Mouse (Mus musculus) liver, adult (tissue): ENCODE measurements around the gene Npy5r.

Experiments
- GATA4 ChIP-seq: IDR thresholded peaks from 2 replicates; pipeline ENCODE4 v1.6.1; 2014; ENCODE audit warnings: mild to moderate bottlenecking, low read length; ENCODE audit not compliant: insufficient replicate concordance

Npy5r gene

GRCm38 (mm10) chr8:66687511-66688329, at the start of gene Npy5r:
Npy5r (minus strand) TSS chr8:66688128.
- no peak for TF ChIP-seq GATA4

GRCm38 (mm10) chr8:66731957-66732356, 44.0 kb upstream of the Npy5r start:
- no peak for TF ChIP-seq GATA4

GRCm38 (mm10) chr8:66729446-66729845, 41.5 kb upstream of the Npy5r start:
- no peak for TF ChIP-seq GATA4

GRCm38 (mm10) chr8:66722835-66723234, 34.9 kb upstream of the Npy5r start:
- TF ChIP-seq GATA4, result no peak

GRCm38 (mm10) chr8:66714324-66714975, 26.5 kb upstream of the Npy5r start:
- no peak for TF ChIP-seq GATA4

GRCm38 (mm10) chr8:66698782-66699181, 10.9 kb upstream of the Npy5r start:
- TF ChIP-seq GATA4, result no peak

GRCm38 (mm10) chr8:66698011-66698410, 10.1 kb upstream of the Npy5r start:
- TF ChIP-seq GATA4, result no peak

- TF ChIP-seq GATA4, result no peak
These were observed 9.3 kb upstream of the Npy5r start, which contains the start of gene Npy1r for GRCm38 (mm10) chr8:66696970-66697843. Npy1r (plus strand) TSS chr8:66697192.

- no peak for TF ChIP-seq GATA4
These were observed 2.5 kb upstream of the Npy5r start for GRCm38 (mm10) chr8:66690402-66690801.

GRCm38 (mm10) chr8:66688799-66689198, 871 bp upstream of the Npy5r start:
- TF ChIP-seq GATA4, result no peak

GRCm38 (mm10) chr8:66688395-66688794, 467 bp upstream of the Npy5r start:
- no peak for TF ChIP-seq GATA4

- no peak for TF ChIP-seq GATA4
These were observed 6.7 kb downstream of the Npy5r start for GRCm38 (mm10) chr8:66681261-66681660.

- no peak for TF ChIP-seq GATA4
These were observed 57.2 kb downstream of the Npy5r start for GRCm38 (mm10) chr8:66630721-66631120.
